Mouse (Mus musculus) adrenal gland, adult 18-20 months (tissue): ENCODE data around the gene Rbbp8nl. TPM values are rescaled to one million over a fixed set of nuclear protein-coding genes. Genes with fewer than 3 reads are reported as not detected.

Experiments
- DNase-seq, 2 experiments: peaks; one replicate each; pipeline ENCODE4 v3.0.0; 2021 to 2022; ENCODE audit warnings: low spot score in 2 of 2
- total RNA-seq, 2 experiments: library from RNA; stranded (reverse); gene quantifications; 1 replicate in 1 of 2; 2 replicates in 1 of 2; pipeline ENCODE4 v1.2.3; 2021

Rbbp8nl gene
- total RNA-seq, 2 experiments from 2014 or later: not detected

GRCm38 (mm10) chr2:180257963-180258865 lies 31.5 kb downstream of the Rbbp8nl start:
- DNase-seq: no peak

- peak; percentile 92 for DNase-seq
These were observed 32.6 kb downstream of the Rbbp8nl start, which contains the start of gene Rps21 for GRCm38 (mm10) chr2:180257001-180257521. Rps21 (plus strand) TSS chr2:180257377.

- DNase-seq: no peak
These were observed 33.2 kb downstream of the Rbbp8nl start for GRCm38 (mm10) chr2:180256296-180257000.

- no peak for DNase-seq
These were observed 34.0 kb downstream of the Rbbp8nl start for GRCm38 (mm10) chr2:180255701-180256100.

GRCm38 (mm10) chr2:180254436-180255209 lies 35.1 kb downstream of the Rbbp8nl start:
- no peak for DNase-seq

- no peak for DNase-seq
These were observed 37.8 kb downstream of the Rbbp8nl start for GRCm38 (mm10) chr2:180251838-180252237.

- peak; percentile 75 to 78 for DNase-seq
These were observed 38.6 kb downstream of the Rbbp8nl start for GRCm38 (mm10) chr2:180250930-180251611.

GRCm38 (mm10) chr2:180248947-180249660 lies 40.6 kb downstream of the Rbbp8nl start:
- no peak for DNase-seq

- no peak for DNase-seq
These were observed 41.8 kb downstream of the Rbbp8nl start for GRCm38 (mm10) chr2:180247916-180248315.

GRCm38 (mm10) chr2:180243108-180243507 lies 46.6 kb downstream of the Rbbp8nl start:
- DNase-seq: no peak

GRCm38 (mm10) chr2:180238591-180238990 lies 51.1 kb downstream of the Rbbp8nl start:
- DNase-seq: no peak

GRCm38 (mm10) chr2:180237601-180238345 lies 51.9 kb downstream of the Rbbp8nl start:
- DNase-seq: no peak

GRCm38 (mm10) chr2:180236930-180237329 lies 52.7 kb downstream of the Rbbp8nl start:
- no peak for DNase-seq

- DNase-seq: no peak
These were observed 53.2 kb downstream of the Rbbp8nl start for GRCm38 (mm10) chr2:180236500-180236899.

GRCm38 (mm10) chr2:180235788-180236187 lies 53.9 kb downstream of the Rbbp8nl start:
- no peak for DNase-seq

GRCm38 (mm10) chr2:180234980-180235379 lies 54.7 kb downstream of the Rbbp8nl start:
- DNase-seq: no peak

- DNase-seq: no peak
These were observed 55.3 kb downstream of the Rbbp8nl start for GRCm38 (mm10) chr2:180234353-180234752.

- DNase-seq: no peak
These were observed 56.4 kb downstream of the Rbbp8nl start for GRCm38 (mm10) chr2:180233101-180233904.
